Mouse (Mus musculus) brain, embryonic 14.5 days (tissue): ENCODE results near the gene 2310057N15Rik.

Experiments
- CTCF ChIP-seq: fragments of 200-500 bp; IDR thresholded peaks from 2 replicates; pipeline ENCODE4 v1.5.1; 2012; ENCODE audit warnings: inconsistent platforms, mild to moderate bottlenecking, moderate library complexity, borderline replicate concordance; ENCODE audit not compliant: insufficient read depth, insufficient read length; ENCODE audit errors: extremely low read depth
- POLR2A ChIP-seq: fragments of 200-500 bp; IDR thresholded peaks from 2 replicates; pipeline ENCODE4 v1.6.1; 2012; ENCODE audit warnings: mild to moderate bottlenecking, inconsistent platforms, borderline replicate concordance; ENCODE audit not compliant: poor library complexity, insufficient read depth, insufficient read length, severe bottlenecking; ENCODE audit errors: extremely low read depth

GRCm38 (mm10) chr16:88744750-88745340, 29.2 kb downstream of the 2310057N15Rik start:
- TF ChIP-seq CTCF (no peak), POLR2A (no peak)
